ENCODE assay signal across 24 mouse cellular contexts in genomic region chr1:182941921-182942320, GRCm38 (mm10). TPM values are rescaled to one million over a fixed set of nuclear protein-coding genes. Genes with fewer than 3 reads are reported as not detected.
A peak's percentile ranks its signal among the peaks of the same experiment; 100 is the strongest.
DNase-seq lines count a peak whose midpoint lies in the region; ATAC-seq and TF ChIP-seq lines count a peak whose summit lies in the region.
"Had no signal": no experiment of that assay in that cellular context is flagged by ENCODE, and none has a peak within 500 bp of the region (broad histone marks: within the 10 kb centered on the region; RNA-seq: fewer than 3 reads in every experiment).

No protein-coding gene starts in this region.

- H3K9ac ChIP-seq in forebrain, embryonic 16.5 days (replicated peaks; ENCODE audit: low read depth, low read length) = no peak overlapping the region
- no peak overlapping the region for H3K9ac ChIP-seq in forebrain, embryonic 12.5 days
- no peak overlapping the region for H3K9ac ChIP-seq in intestine, embryonic 14.5 days (ENCODE audit: low read length)
- H3K9ac ChIP-seq in intestine, postnatal 0 days (ENCODE audit: low read depth, low read length) = no peak overlapping the region
- no peak overlapping the region for H3K9ac ChIP-seq in neural tube, embryonic 13.5 days
- H3K9ac ChIP-seq: embryonic facial prominence, embryonic 12.5 days; embryonic facial prominence, embryonic 15.5 days; forebrain, embryonic 15.5 days; heart, embryonic 12.5 days; heart, embryonic 15.5 days; hindbrain, embryonic 13.5 days; intestine, embryonic 15.5 days had no signal

- H3K4me1 ChIP-seq in forebrain, embryonic 16.5 days (replicated peaks; ENCODE audit: control insufficient read depth, insufficient read depth, low read length) = 0 out of 2 replicates have a peak, but pooled peaks cover 3% of the 10 kb centered on the region
- H3K4me1 ChIP-seq in forebrain, embryonic 12.5 days = peaks cover 6% of the 10 kb centered on the region; the same call in 1 of the 2 replicates
- no peaks in the 10 kb centered on the region for H3K4me1 ChIP-seq in intestine, embryonic 14.5 days (replicated peaks; ENCODE audit: control insufficient read depth, insufficient read depth, low read length)
- no peaks in the 10 kb centered on the region for H3K4me1 ChIP-seq in intestine, postnatal 0 days (replicated peaks; ENCODE audit: control insufficient read depth, insufficient read depth, low read length)
- H3K4me1 ChIP-seq in neural tube, embryonic 13.5 days (replicated peaks) = peaks cover 14% of the 10 kb centered on the region; the same call in 1 of the 2 replicates
- H3K4me1 ChIP-seq: forebrain, embryonic 15.5 days; heart, embryonic 15.5 days; intestine, embryonic 15.5 days had no signal

- no peaks in the 10 kb centered on the region for H3K36me3 ChIP-seq in forebrain, embryonic 16.5 days (ENCODE audit: control insufficient read depth, insufficient read depth)
- no peaks in the 10 kb centered on the region for H3K36me3 ChIP-seq in forebrain, embryonic 12.5 days (replicated peaks)
- no peaks in the 10 kb centered on the region for H3K36me3 ChIP-seq in intestine, embryonic 14.5 days (ENCODE audit: control insufficient read depth, insufficient read depth, low read length)
- no peaks in the 10 kb centered on the region for H3K36me3 ChIP-seq in intestine, postnatal 0 days (ENCODE audit: control insufficient read depth, insufficient read depth)
- H3K36me3 ChIP-seq in neural tube, embryonic 13.5 days = no peaks in the 10 kb centered on the region
- H3K36me3 ChIP-seq: embryonic facial prominence, embryonic 12.5 days; embryonic facial prominence, embryonic 15.5 days; forebrain, embryonic 15.5 days; heart, embryonic 12.5 days; heart, embryonic 15.5 days; hindbrain, embryonic 10.5 days; hindbrain, embryonic 13.5 days; intestine, embryonic 15.5 days had no signal

- no peak for TF ChIP-seq CTCF in intestine, postnatal 0 days (IDR thresholded peaks at IDR 0.05; ENCODE audit: low read depth)

- no peak overlapping the region for H3K4me2 ChIP-seq in forebrain, embryonic 16.5 days (ENCODE audit: low read length)
- H3K4me2 ChIP-seq in forebrain, embryonic 12.5 days = no peak overlapping the region
- no peak overlapping the region for H3K4me2 ChIP-seq in intestine, embryonic 14.5 days (ENCODE audit: low read length)
- H3K4me2 ChIP-seq in intestine, postnatal 0 days (replicated peaks; ENCODE audit: low read depth) = no peak overlapping the region
- H3K4me2 ChIP-seq in neural tube, embryonic 13.5 days = no peak overlapping the region
- H3K4me2 ChIP-seq: embryonic facial prominence, embryonic 12.5 days; embryonic facial prominence, embryonic 15.5 days; forebrain, embryonic 15.5 days; heart, embryonic 12.5 days; heart, embryonic 15.5 days; hindbrain, embryonic 13.5 days; intestine, embryonic 15.5 days had no signal

- 0 out of 2 replicates have a peak, but pooled peaks have one; percentile 38 for ATAC-seq in forebrain, embryonic 16.5 days
- ATAC-seq in forebrain, embryonic 12.5 days (ENCODE audit: low FRiP score) = no peak
- ATAC-seq in intestine, embryonic 14.5 days (replicated peaks; ENCODE audit: low FRiP score, low TSS enrichment, low read depth) = no peak
- ATAC-seq in intestine, postnatal 0 days = no peak
- ATAC-seq in neural tube, embryonic 13.5 days (ENCODE audit: low read depth) = peak; percentile 53; the same call in 1 of the 2 replicates
- ATAC-seq: activated CD4-positive, CD25-positive, alpha-beta regulatory T cell, adult 4 months; forebrain, embryonic 15.5 days; intestine, embryonic 15.5 days had no signal

- H3K4me3 ChIP-seq in forebrain, embryonic 16.5 days (replicated peaks; ENCODE audit: low read length) = no peak overlapping the region
- no peak overlapping the region for H3K4me3 ChIP-seq in forebrain, embryonic 12.5 days (replicated peaks)
- H3K4me3 ChIP-seq in intestine, embryonic 14.5 days (ENCODE audit: low read depth, low read length) = no peak overlapping the region
- no peak overlapping the region for H3K4me3 ChIP-seq in intestine, postnatal 0 days (ENCODE audit: low read depth, low read length)
- H3K4me3 ChIP-seq in neural tube, embryonic 13.5 days = no peak overlapping the region
- H3K4me3 ChIP-seq: embryonic facial prominence, embryonic 12.5 days; embryonic facial prominence, embryonic 15.5 days; forebrain, embryonic 15.5 days; heart, embryonic 12.5 days; heart, embryonic 15.5 days; hindbrain, embryonic 10.5 days; hindbrain, embryonic 13.5 days; intestine, embryonic 15.5 days had no signal

- no peaks in the 10 kb centered on the region for H3K9me3 ChIP-seq in forebrain, embryonic 16.5 days (ENCODE audit: control insufficient read depth, low read length)
- H3K9me3 ChIP-seq in forebrain, embryonic 12.5 days = no peaks in the 10 kb centered on the region
- H3K9me3 ChIP-seq in intestine, embryonic 14.5 days (ENCODE audit: control insufficient read depth, low read length) = no peaks in the 10 kb centered on the region
- no peaks in the 10 kb centered on the region for H3K9me3 ChIP-seq in intestine, postnatal 0 days (ENCODE audit: control insufficient read depth)
- H3K9me3 ChIP-seq in neural tube, embryonic 13.5 days = no peaks in the 10 kb centered on the region
- H3K9me3 ChIP-seq: embryonic facial prominence, embryonic 15.5 days; forebrain, embryonic 15.5 days; heart, embryonic 15.5 days; hindbrain, embryonic 10.5 days; hindbrain, embryonic 13.5 days; intestine, embryonic 15.5 days had no signal

- peak; percentile 38 for DNase-seq in intestine, embryonic 14.5 days (ENCODE audit: low spot score)
- no peak for DNase-seq in neural tube, embryonic 10.5 days (ENCODE audit: extremely low spot score, low spot score)
- DNase-seq: adrenal gland, adult 8-10 months; adrenal gland, postnatal 36 days; cerebellum, adult 11 months; cerebellum, adult 2 months; cerebellum, adult 9-11 months; cerebellum, postnatal 25 days; gastrocnemius, postnatal 10 days; heart, postnatal 10 days; heart, postnatal 36 days had no signal

- H3K27ac ChIP-seq in forebrain, embryonic 16.5 days (ENCODE audit: low read length) = no peak overlapping the region
- H3K27ac ChIP-seq in forebrain, embryonic 12.5 days = no peak overlapping the region
- no peak overlapping the region for H3K27ac ChIP-seq in intestine, embryonic 14.5 days (ENCODE audit: low read depth)
- no peak overlapping the region for H3K27ac ChIP-seq in intestine, postnatal 0 days (ENCODE audit: low read depth, low read length)
- no peak overlapping the region; the same call in 1 of the 2 replicates for H3K27ac ChIP-seq in neural tube, embryonic 13.5 days (replicated peaks)
- H3K27ac ChIP-seq: embryonic facial prominence, embryonic 12.5 days; embryonic facial prominence, embryonic 15.5 days; forebrain, embryonic 15.5 days; heart, embryonic 15.5 days; hindbrain, embryonic 10.5 days; hindbrain, embryonic 13.5 days; intestine, embryonic 15.5 days had no signal

- 60% methylated on average over 2 of the region's 2 CpGs for WGBS in forebrain, embryonic 16.5 days
- WGBS in forebrain, embryonic 12.5 days = 76% methylated on average over 2 of the region's 2 CpGs
- WGBS in intestine, embryonic 14.5 days = 82% methylated on average over 2 of the region's 2 CpGs
- WGBS in intestine, postnatal 0 days = 90% methylated on average over 2 of the region's 2 CpGs
- WGBS in neural tube, embryonic 13.5 days = 39% methylated on average over 2 of the region's 2 CpGs

- no peaks in the 10 kb centered on the region for H3K27me3 ChIP-seq in forebrain, embryonic 16.5 days (replicated peaks; ENCODE audit: control insufficient read depth, insufficient read depth, low read length)
- no peaks in the 10 kb centered on the region for H3K27me3 ChIP-seq in forebrain, embryonic 12.5 days
- no peaks in the 10 kb centered on the region for H3K27me3 ChIP-seq in intestine, embryonic 14.5 days (replicated peaks; ENCODE audit: control insufficient read depth, insufficient read depth, low read length)
- no peaks in the 10 kb centered on the region for H3K27me3 ChIP-seq in intestine, postnatal 0 days (replicated peaks; ENCODE audit: control insufficient read depth, insufficient read depth, low read length)
- H3K27me3 ChIP-seq in neural tube, embryonic 13.5 days = no peaks in the 10 kb centered on the region
- H3K27me3 ChIP-seq: embryonic facial prominence, embryonic 12.5 days; embryonic facial prominence, embryonic 15.5 days; forebrain, embryonic 15.5 days; heart, embryonic 12.5 days; heart, embryonic 15.5 days; hindbrain, embryonic 13.5 days; intestine, embryonic 15.5 days had no signal

RNA-seq across cellular contexts. Expression of gene Tlr5, which starts 12.7 kb away (rescaled TPM):
- 0.09 TPM in 1 of 2 replicates, not detected in the other for polyA plus RNA-seq in forebrain, embryonic 16.5 days (2015; fragmentation: Nextera tagmentation; extraction: Ambion mirVana)
- 0.17 and 0.31 TPM in 2 replicates for polyA plus RNA-seq in forebrain, embryonic 12.5 days (2016; fragmentation: Nextera tagmentation; extraction: Ambion mirVana)
- polyA plus RNA-seq in intestine, embryonic 14.5 days (2014; fragmentation: Nextera tagmentation; extraction: Ambion mirVana) = 5.7 and 6.8 TPM in 2 replicates
- polyA plus RNA-seq in intestine, postnatal 0 days (2015; fragmentation: Nextera tagmentation; extraction: Ambion mirVana) = 4.3 and 5.0 TPM in 2 replicates
- polyA plus RNA-seq in neural tube, embryonic 13.5 days (2015; fragmentation: Nextera tagmentation; extraction: Ambion mirVana) = 0.39 and 0.58 TPM in 2 replicates

Comparison
In these comparisons a context has a peak if more than half of its experiments do, and no peak if none do; other contexts are left out.
1. ATAC-seq: peak in forebrain, embryonic 16.5 days (single experiment) and neural tube, embryonic 13.5 days (single experiment); none in forebrain, embryonic 12.5 days (single experiment), intestine, embryonic 14.5 days (single experiment) and intestine, postnatal 0 days (single experiment).